Mouse (Mus musculus) lung, adult 2 months (tissue): ENCODE measurements around the gene Eral1. TPM values are rescaled to one million over a fixed set of nuclear protein-coding genes. Genes with fewer than 3 reads are reported as not detected.
A peak's percentile ranks its signal among the peaks of the same experiment; 100 is the strongest.
"Not testable (repeated sequence)": the region's sequence is repeated elsewhere in the genome, so short reads cannot be mapped to it uniquely, and the experiment has no call there.

Source experiments
- DNase-seq: peaks from one replicate; pipeline ENCODE4 v3.0.0; 2022
- H3K4me1 ChIP-seq: fragments of 200-500 bp; 2 replicates; pipeline ENCODE4 v1.6.1; 2011; ENCODE audit warnings: low read length; ENCODE audit not compliant: control insufficient read depth, insufficient read depth
- H3K4me3 ChIP-seq: fragments of 200-500 bp; replicated peaks from 2 replicates; pipeline ENCODE3; 2011; ENCODE audit warnings: low read depth, mild to moderate bottlenecking, control low read depth, low read length; ENCODE audit errors: extremely low read depth
- CTCF ChIP-seq: fragments of 200-500 bp; IDR thresholded peaks from 2 replicates; pipeline ENCODE4 v1.5.1; 2011; ENCODE audit warnings: mild to moderate bottlenecking, low read length, control low read depth; ENCODE audit not compliant: insufficient read depth
- POLR2A ChIP-seq: fragments of 200-500 bp; IDR thresholded peaks from 2 replicates; pipeline ENCODE4 v1.6.1; 2011; ENCODE audit warnings: low read depth, mild to moderate bottlenecking, control low read depth, low read length, borderline replicate concordance; ENCODE audit errors: extremely low read depth
- WGBS: fragments of 180-500 bp; shearing (Covaris S2); methylation state at CpG from one replicate; pipeline ENCODE4 v1.1.7; 2018; 5-methylcytosine and 5-hydroxymethylcytosine counted together
- polyA plus RNA-seq: library from polyadenylated mRNA; depleted of rRNA; stranded (reverse); fragments of >200 nt; gene quantifications from 2 replicates; pipeline ENCODE4 v1.2.3, GENCODE M21; 2012

The Eral1 gene
- polyA plus RNA-seq, 1 experiment: 27.8 TPM

DNA sequence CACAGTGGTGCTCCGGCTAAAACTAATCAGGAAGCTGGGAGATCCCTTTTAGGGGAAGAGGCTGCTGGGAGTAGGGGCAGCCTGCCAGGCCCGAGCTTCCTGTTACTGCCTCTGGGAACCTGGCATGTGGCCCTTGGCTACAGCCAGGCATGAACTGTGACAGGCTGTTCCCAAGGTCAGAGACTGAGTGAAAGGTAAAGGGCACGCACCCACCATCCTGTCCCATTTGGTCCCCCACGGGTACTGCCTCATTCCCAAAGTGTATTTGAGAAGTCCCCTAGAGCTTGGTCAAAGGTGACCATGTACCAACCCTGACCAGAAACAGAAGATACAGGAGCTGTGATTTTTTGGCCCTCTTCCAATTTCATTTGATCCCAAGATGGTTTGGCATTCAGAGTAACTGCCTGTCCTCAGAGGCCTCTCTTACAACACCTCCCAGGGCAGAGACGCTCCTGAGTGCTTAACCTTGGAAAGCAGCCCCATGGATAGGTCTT, 35.4 kb downstream of the Eral1 start:
- H3K4me3 ChIP-seq: no peak overlapping the region
- peak; percentile 75 for DNase-seq
- TF ChIP-seq CTCF (no peak), POLR2A (no peak)
- WGBS: 17% methylated on average over 5 of the region's 5 CpGs
- H3K4me1 ChIP-seq: peaks cover 10% of the 10 kb centered on the region

DNA sequence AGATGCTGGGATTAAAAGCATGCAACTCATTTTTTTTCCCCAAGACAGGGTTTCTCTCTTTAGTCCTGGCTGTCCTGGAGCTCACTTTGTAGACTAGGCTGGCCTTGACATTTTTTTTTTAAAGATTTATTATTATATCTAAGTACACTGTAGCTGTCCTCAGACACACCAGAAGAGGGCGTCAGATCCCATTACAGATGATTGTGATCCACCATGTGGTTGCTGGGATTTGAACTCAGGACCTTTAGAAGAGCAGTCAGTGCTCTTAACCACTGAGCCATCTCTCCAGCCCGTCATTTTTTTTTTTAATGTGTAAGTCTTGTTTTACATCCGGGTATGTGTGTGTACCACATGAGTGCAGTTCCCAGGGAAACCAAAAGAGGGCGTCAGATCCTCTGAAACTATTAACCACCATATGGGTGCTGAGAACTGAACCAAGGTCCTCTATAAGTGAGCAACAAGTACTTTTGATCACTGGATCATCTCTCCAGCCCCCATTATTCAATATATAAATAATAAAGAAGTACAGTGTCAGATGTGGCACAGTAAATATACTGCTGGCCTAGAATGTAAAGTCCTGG, 37.8 kb downstream of the Eral1 start:
- WGBS: 93% methylated on average over 4 of the region's 4 CpGs
- H3K4me1 ChIP-seq, H3K4me3 ChIP-seq, DNase-seq: not testable (repeated sequence)

DNA sequence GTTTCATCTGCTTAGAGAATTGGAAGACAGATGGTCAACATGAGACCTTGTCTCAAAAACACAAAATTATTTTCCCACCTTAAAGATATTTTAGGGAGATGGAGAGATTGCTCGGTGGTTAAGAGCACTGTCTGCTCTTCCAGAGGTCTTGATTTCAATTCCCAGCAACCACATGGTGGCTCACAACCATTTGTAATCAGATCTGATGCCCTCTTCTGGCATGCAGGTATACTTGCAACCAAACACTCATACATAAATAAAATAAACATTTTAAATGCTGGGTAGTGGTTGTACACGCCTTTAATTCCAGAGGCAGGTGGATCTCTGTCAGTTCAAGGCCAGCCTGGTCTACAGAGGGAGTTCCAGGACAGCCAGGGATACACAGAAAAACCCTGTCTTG, 39.3 kb downstream of the Eral1 start:
- Histone ChIP-seq H3K4me3 (no peak overlapping the region), H3K4me1 (peaks cover 11% of the 10 kb centered on the region)
- WGBS: 53% methylated on average over 2 of the region's 2 CpGs
- no peak for TF ChIP-seq POLR2A
- TF ChIP-seq CTCF: no peak
- DNase-seq: no peak

DNA sequence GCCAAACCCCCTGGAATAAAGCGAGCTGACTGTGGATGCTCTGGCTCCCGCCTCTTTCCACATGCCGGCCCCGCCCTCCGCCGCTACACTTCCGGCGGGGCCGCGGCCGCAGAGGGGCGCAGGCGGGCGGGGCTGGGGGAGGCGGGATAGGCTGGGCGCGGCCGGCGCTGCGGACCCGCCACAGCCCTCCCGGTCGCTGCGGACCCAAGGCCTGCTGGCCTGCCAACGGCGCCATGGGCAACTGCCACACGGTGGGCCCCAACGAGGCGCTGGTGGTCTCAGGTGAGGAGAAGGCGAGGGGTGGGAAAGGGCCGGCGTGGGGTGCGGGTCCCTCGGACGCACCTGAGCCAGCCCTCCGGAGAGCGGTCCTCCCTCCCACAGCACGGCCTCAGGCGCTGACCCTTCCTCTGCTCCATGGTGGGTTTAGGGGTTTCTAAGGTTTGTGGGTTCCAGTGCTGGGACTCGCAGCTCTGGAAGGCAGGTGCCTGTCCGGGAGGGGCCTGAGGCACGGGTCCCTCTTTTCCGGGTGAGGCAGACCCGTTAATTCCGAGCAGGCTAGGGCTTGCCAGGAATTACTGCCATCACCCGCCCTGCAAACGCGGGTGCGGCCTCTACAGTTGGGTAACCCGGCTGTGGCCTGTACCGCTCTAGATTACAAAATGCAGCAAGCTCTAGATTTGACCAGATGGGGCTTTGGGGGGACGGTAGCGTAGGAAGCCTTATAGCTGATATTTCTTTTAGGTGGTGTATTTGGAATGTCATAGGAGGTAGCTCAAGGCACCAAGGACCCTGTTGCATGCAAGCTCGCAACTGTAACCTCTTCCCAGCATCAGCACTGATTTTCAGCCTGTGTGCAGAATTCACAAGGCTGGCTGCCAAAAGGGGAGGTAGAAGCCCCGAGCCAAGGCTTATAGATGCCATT, 42.1 kb downstream of the Eral1 start, which contains the start of gene Flot2:
Gene Flot2 (plus strand): TSS at position 101 of the 922 bp plus-strand sequence.
- peak within 1 kb of the TSS; percentile 86 for H3K4me3 ChIP-seq
- DNase-seq: peak; percentile 64
- TF ChIP-seq POLR2A: 0 out of 2 replicates have a peak, but pooled peaks have one; percentile 6
- no peak for TF ChIP-seq CTCF
- H3K4me1 ChIP-seq: peaks cover 4% of the 10 kb centered on the region
- 4% methylated on average over 55 of the region's 55 CpGs for WGBS

DNA sequence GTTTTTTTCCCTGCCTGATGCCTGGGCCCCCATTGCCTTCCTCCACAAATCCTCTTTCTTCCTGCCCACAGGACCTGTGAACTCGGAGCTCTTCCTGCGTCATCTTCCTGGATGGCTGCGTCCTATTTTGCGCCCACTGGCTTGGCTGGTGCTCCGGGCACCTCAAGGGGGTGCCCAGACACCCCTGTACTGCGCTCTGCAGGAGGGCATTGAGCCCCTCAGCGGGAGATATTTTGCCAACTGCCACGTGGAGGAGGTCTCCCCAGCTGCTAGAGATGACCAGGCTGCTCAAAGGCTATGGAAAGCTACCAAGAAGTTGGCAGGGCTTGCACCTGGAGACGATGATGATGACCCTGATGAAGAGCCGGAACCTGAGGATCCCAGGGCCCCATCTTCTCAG, 43.4 kb downstream of the Eral1 start:
- DNase-seq: no peak
- Histone ChIP-seq H3K4me3 (no peak overlapping the region), H3K4me1 (peaks cover 9% of the 10 kb centered on the region)
- TF ChIP-seq POLR2A (no peak), CTCF (no peak)
- 78% methylated on average over 10 of the region's 10 CpGs for WGBS

DNA sequence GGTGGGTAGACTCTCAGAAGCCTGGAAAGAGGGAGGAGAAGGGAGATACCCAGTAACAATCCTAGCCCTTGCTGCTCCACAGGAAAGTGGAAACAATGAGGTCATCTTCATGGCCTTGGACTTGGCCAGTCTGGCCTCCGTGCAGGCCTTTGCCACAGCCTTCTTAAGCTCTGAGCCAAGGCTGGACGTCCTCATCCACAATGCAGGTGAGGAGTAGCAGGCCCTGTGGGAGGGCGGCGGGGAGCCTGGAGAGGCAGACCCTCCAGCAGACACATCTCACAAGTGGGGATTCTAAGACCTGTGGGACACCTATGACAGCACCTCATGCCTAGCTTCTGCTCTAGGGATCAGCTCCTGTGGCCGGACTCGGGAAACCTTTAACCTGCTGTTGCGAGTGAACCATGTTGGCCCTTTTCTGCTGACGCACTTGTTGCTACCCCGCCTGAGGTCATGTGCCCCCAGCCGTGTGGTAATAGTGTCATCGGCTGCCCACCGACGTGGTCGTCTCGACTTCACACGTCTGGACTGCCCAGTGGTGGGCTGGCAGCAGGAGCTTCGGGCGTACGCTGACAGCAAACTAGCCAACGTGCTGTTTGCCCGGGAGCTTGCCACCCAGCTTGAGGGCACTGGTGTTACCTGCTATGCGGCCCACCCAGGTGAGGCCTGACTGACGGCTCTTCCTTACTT, 46.1 kb downstream of the Eral1 start:
- DNase-seq: no peak
- WGBS: 92% methylated on average over 23 of the region's 23 CpGs
- no peak overlapping the region for H3K4me3 ChIP-seq
- TF ChIP-seq CTCF: no peak
- TF ChIP-seq POLR2A: no peak
- peaks cover 16% of the 10 kb centered on the region for H3K4me1 ChIP-seq

DNA sequence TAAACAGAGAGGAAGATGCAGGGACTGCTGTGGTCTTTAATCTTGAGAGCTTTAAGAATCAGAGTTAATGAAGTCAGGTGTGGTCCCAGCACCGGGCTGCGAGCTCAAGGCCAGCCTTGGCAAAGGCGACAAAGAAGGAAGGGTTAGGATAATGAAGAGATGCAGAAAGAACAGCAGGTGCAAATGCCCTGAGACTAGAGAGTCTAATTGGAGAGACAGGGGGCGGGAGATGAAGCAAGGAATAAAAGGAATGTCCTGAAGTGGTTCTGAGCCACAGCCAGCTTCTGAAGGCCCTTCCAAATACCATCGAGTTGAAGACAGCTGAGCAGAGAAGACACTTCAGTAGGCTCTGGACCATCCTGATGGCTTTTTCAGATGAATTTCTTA, 47.4 kb downstream of the Eral1 start:
- H3K4me3 ChIP-seq: peak overlapping the region; percentile 60
- 10% methylated on average over 5 of the region's 5 CpGs for WGBS
- H3K4me1 ChIP-seq: peaks cover 16% of the 10 kb centered on the region
- TF ChIP-seq POLR2A: no peak
- TF ChIP-seq CTCF: no peak
- no peak for DNase-seq

DNA sequence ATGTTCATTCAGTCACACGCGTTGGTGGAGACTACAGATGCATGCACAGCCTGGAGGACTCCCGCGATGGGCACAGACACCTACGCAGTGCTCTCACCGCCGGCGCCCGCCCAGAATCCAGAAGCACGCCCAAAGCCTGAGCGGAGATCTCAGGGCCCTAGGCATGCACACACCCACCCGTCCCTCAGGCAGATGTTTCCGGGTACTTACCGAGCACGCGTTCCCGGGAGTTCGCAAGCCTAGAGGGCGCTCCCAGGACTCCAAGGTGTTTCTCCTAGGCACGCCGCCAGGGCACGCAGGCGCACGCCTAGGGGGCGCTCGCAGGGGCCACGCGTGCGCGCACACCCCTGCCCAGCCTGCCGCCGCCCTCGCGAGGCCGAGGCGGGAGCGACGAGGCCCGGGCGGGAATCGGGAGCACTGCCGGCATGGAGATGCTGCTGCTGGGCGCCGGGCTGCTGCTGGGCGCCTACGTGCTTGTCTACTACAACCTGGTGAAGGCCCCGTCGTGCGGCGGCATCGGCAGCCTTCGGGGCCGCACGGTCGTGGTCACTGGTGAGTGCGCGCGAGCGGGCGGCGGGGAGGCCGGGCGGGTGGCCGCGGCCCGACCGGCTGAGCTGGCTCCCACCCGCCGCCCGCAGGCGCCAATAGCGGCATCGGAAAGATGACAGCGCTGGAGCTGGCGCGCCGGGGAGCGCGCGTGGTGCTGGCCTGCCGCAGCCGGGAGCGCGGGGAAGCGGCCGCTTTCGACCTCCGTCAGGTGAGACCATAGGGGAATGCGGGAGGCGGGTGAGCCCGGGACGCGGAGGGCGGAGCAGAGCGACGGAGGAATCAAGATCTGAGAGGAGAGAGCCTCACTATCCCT, 48.0 kb downstream of the Eral1 start, which contains the start of gene Dhrs13:
Gene Dhrs13 (plus strand): TSS at position 334 of the 862 bp plus-strand sequence.
- H3K4me3 ChIP-seq: peak within 1 kb of the TSS; percentile 60
- under 1% methylated on average over 94 of the region's 96 CpGs for WGBS
- H3K4me1 ChIP-seq: peaks cover 16% of the 10 kb centered on the region
- TF ChIP-seq POLR2A: no peak
- peak; percentile 56 for TF ChIP-seq CTCF
- DNase-seq: peak; percentile 95

DNA sequence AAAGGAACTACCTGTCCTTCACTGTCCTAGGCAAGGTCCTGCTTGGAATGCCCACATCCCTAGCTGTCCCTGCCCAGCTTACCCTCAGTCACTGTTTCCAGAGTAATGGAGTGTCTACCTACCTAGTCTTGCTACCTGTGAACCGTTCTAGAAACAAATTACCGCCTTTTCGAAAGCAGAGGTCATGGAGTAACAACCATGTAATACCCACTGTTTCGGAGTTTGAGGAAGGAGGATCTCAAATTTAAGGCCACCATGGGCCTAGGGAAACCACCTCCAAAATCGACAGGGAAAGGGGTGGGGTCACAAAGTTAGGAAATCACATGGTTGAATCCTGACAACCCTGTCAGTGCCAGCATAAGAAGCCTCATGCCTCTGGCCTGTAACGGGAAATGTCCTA, 48.8 kb downstream of the Eral1 start:
- WGBS: 47% methylated on average over 6 of the region's 6 CpGs
- H3K4me3 ChIP-seq: no peak overlapping the region
- TF ChIP-seq POLR2A (no peak), CTCF (no peak)
- peaks cover 16% of the 10 kb centered on the region for H3K4me1 ChIP-seq
- no peak for DNase-seq
